Mouse (Mus musculus) embryonic facial prominence, embryonic 11.5 days (tissue): ENCODE results near the gene Minos1. TPM values are rescaled to one million over a fixed set of nuclear protein-coding genes. Genes with fewer than 3 reads are reported as not detected.

Experiments used
- ATAC-seq: fragments of 200-750 bp; cut with Nextera tagmentation; replicated peaks from 2 replicates; pipeline ENCODE4 v1.8.0; 2017; ENCODE audit warnings: low read depth; ENCODE audit not compliant: insufficient number of reproducible peaks, low FRiP score, low TSS enrichment
- DNase-seq: peaks from one replicate; pipeline ENCODE4 v3.0.0-alpha.2; 2015; ENCODE audit warnings: low spot score
- H3K27ac ChIP-seq: fragments of 300-500 bp; sonication (generic); replicated peaks from 2 replicates; pipeline ENCODE4 v1.5.1; 2014; ENCODE audit warnings: mild to moderate bottlenecking, low read depth, low read length, control low read depth
- H3K27me3 ChIP-seq: fragments of 300-500 bp; sonication (generic); 2 replicates; pipeline ENCODE4 v1.6.1; 2014; ENCODE audit warnings: mild to moderate bottlenecking, low read length, moderate library complexity, mixed read lengths; ENCODE audit not compliant: control insufficient read depth, insufficient read depth
- H3K36me3 ChIP-seq: fragments of 300-500 bp; sonication (generic); replicated peaks from 2 replicates; pipeline ENCODE4 v1.6.1; 2014; ENCODE audit warnings: low read depth, mild to moderate bottlenecking, low read length, moderate library complexity, mixed read lengths; ENCODE audit not compliant: control insufficient read depth, insufficient read depth
- H3K4me1 ChIP-seq: fragments of 300-500 bp; sonication (generic); 2 replicates; pipeline ENCODE4 v1.6.1; 2014; ENCODE audit warnings: low read length, mixed read lengths; ENCODE audit not compliant: control insufficient read depth, insufficient read depth
- H3K4me2 ChIP-seq: fragments of 300-500 bp; sonication (generic); 2 replicates; pipeline ENCODE4 v1.6.1; 2014; ENCODE audit warnings: low read depth, mild to moderate bottlenecking, control low read depth, low read length, moderate library complexity
- H3K4me3 ChIP-seq: fragments of 300-500 bp; sonication (generic); 2 replicates; pipeline ENCODE4 v1.5.1; 2014; ENCODE audit warnings: low read depth, low read length, control low read depth
- H3K9ac ChIP-seq: fragments of 300-500 bp; sonication (generic); replicated peaks from 2 replicates; pipeline ENCODE4 v1.6.1; 2014; ENCODE audit warnings: mild to moderate bottlenecking, control low read depth, low read length
- H3K9me3 ChIP-seq: fragments of 300-500 bp; sonication (generic); replicated peaks from 2 replicates; pipeline ENCODE4 v1.6.1; 2016; ENCODE audit warnings: mild to moderate bottlenecking, low read length, inconsistent platforms, mixed read lengths; ENCODE audit not compliant: control insufficient read depth
- WGBS: fragments of 180-500 bp; shearing (Covaris S2); extraction: QIAGEN DNeasy Blood & Tissue Kit; methylation state at CpG from one replicate; pipeline ENCODE4 v1.1.7; 2014; 5-methylcytosine and 5-hydroxymethylcytosine counted together
- polyA plus RNA-seq: library from polyadenylated mRNA; unstranded; fragments of >200 nt; fragmentation: Nextera tagmentation; extraction: Ambion mirVana; gene quantifications from 2 replicates; pipeline ENCODE4 v1.2.1, GENCODE M21; 2014

The Minos1 gene
- polyA plus RNA-seq, 1 experiment from 2014 or later: 522 TPM

DNA sequence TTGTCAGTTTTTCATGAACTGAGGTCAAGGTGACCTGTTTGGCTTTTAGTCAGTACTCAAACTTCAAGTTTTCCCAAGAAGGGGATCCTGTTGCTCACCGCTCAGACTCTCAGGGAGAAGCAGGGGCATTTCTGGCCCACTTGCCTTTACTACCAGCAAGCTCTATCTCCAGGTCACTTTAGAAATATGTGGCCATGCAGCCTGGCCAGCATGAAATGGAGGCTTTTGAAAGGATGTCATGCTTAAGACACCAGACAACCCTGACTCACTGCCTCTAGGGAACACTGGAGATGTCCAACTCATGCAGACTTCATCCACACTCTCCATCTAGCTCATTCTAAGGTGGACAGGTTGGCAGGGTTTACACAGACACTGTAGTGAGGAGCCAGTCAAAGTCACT, 25.5 kb downstream of the Minos1 start:
- no peak overlapping the region for H3K9ac ChIP-seq
- H3K4me3 ChIP-seq: no peak overlapping the region
- no peaks in the 10 kb centered on the region for H3K4me1 ChIP-seq
- 98% methylated on average over 1 of the region's 1 CpGs for WGBS
- no peaks in the 10 kb centered on the region for H3K9me3 ChIP-seq
- ATAC-seq: no peak
- no peaks in the 10 kb centered on the region for H3K27me3 ChIP-seq
- no peak overlapping the region for H3K4me2 ChIP-seq
- DNase-seq: no peak
- peaks cover 2% of the 10 kb centered on the region for H3K36me3 ChIP-seq
- H3K27ac ChIP-seq: no peak overlapping the region

DNA sequence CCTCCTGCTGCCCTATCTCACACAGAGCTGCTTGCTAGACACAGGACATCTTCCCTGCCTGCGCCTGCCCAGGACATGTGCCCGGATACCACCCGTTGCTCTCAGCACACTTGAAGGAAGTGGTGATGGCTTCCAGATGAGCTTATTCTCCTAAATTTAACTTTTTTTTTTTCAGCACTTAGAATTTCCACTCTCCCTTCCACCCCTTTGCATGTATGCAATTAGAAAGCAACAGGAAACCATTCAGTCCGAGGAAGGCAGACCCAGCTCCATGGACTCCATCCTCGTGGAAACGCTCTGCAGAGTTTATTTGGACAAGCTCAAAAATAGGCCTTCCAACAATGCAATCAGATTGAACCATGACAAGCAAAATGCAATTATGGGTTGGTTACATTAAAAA, 29.4 kb downstream of the Minos1 start:
- no peak overlapping the region for H3K4me2 ChIP-seq
- 0 out of 2 replicates have a peak overlapping the region, but pooled peaks have one; percentile 20 for H3K27ac ChIP-seq
- 44% methylated on average over 6 of the region's 6 CpGs for WGBS

DNA sequence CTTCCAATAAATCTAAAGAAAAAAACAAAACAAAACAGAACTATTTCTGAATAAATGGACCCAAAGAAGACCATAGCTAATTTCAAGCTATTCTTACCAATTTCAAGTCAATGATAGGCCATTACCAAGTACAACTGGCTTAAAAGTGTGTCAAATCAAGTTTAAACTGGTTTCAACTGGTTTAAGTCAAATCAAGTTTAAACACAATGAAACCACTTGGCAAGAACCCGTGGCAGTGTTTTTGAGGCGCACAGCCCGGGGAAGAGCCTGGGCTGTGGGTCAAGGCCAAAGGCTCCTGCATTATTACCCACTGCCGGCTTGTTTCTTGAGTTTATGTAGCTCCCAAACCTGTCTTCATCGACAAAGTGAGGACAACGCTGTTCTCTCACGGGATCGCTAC, 30.6 kb downstream of the Minos1 start:
- Histone ChIP-seq H3K4me2 (no peak overlapping the region), H3K9me3 (no peaks in the 10 kb centered on the region), H3K9ac (no peak overlapping the region), H3K27me3 (no peaks in the 10 kb centered on the region), H3K36me3 (peaks cover 2% of the 10 kb centered on the region), H3K4me3 (no peak overlapping the region), H3K27ac (no peak overlapping the region), H3K4me1 (no peaks in the 10 kb centered on the region)
- WGBS: 95% methylated on average over 8 of the region's 8 CpGs
- ATAC-seq (no peak), DNase-seq (no peak)

More for the DNA sequence above, 29.4 kb downstream of the Minos1 start:
- ATAC-seq: no peak
- DNase-seq: peak; percentile 39
- no peak overlapping the region for H3K4me3 ChIP-seq
- H3K4me1 ChIP-seq: no peaks in the 10 kb centered on the region
- H3K9me3 ChIP-seq: no peaks in the 10 kb centered on the region
- no peak overlapping the region for H3K9ac ChIP-seq
- no peaks in the 10 kb centered on the region for H3K27me3 ChIP-seq
- peaks cover 2% of the 10 kb centered on the region for H3K36me3 ChIP-seq

DNA sequence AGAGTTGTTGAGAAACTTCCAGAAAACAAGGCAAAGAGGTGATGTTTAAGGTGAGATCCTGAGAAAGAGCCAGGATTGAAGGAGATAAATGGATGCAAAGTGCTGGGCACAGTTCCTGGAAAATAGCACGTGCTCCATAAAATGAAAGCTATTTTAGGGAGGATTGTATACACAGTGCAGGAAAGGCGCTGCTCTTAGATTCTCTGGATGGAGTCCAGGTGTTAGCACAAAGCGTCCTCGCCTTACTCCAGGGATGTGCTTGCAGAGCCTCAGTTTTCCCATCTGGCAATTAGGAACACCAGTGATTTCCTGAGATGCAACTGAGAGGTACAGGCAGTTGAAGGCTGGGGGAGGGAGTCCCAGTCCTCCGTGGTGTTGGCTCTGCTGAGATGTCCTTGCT, 34.7 kb downstream of the Minos1 start:
- Histone ChIP-seq H3K9me3 (no peaks in the 10 kb centered on the region), H3K4me2 (no peak overlapping the region), H3K27ac (no peak overlapping the region), H3K36me3 (no peaks in the 10 kb centered on the region), H3K4me1 (no peaks in the 10 kb centered on the region; the same call in 1 of the 2 replicates), H3K4me3 (no peak overlapping the region), H3K9ac (no peak overlapping the region), H3K27me3 (peaks cover 3% of the 10 kb centered on the region; the same call in 1 of the 2 replicates)
- ATAC-seq (no peak), DNase-seq (no peak)
- 78% methylated on average over 5 of the region's 5 CpGs for WGBS

DNA sequence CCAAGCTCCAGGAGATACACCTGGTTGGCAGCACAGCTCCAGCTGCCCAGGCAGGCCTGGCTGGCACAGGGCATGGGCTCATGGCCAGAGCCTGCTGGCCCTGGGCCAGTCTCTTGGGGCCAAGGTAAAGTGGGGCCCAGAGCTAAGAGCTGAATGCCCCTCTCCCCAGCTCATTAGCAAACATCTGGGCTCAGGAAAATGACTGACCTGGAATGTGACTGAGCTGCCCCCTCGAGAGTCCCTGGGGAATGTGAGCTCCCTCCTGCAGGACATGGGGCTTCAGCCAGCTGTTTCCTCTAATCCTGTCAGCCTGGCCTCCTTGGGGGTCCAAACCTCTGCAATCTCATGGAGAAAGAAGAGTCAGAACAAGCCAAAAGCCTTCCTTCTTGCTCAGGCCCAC, 35.5 kb downstream of the Minos1 start:
- Histone ChIP-seq H3K9me3 (no peaks in the 10 kb centered on the region), H3K4me2 (no peak overlapping the region), H3K27me3 (peaks cover 5% of the 10 kb centered on the region; the same call in 1 of the 2 replicates), H3K9ac (no peak overlapping the region), H3K36me3 (no peaks in the 10 kb centered on the region), H3K4me1 (peaks cover 3% of the 10 kb centered on the region; the same call in 1 of the 2 replicates), H3K27ac (no peak overlapping the region), H3K4me3 (no peak overlapping the region)
- DNase-seq: no peak
- 14% methylated on average over 1 of the region's 1 CpGs for WGBS
- no peak for ATAC-seq

DNA sequence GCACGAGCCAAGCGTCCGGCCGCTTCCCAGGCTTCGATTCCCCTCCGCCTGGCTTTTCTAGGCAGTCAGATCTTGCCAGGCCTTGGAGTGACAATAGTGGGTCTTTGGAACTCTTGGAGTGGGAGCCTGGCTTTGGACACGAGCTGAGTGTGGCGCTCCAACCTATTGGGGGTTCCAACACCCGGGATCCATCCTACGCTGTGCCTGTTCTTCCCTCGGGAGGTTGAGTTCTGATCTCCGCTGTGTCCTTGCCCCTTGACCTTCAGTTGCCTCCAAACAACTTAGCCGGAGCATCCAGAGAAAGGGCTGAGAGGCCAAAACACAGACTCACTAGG, 37.8 kb downstream of the Minos1 start:
- DNase-seq (no peak), ATAC-seq (no peak)
- Histone ChIP-seq H3K4me1 (peaks cover 3% of the 10 kb centered on the region; the same call in 1 of the 2 replicates), H3K36me3 (no peaks in the 10 kb centered on the region), H3K27ac (no peak overlapping the region), H3K9ac (peak overlapping the region; percentile 85), H3K27me3 (peaks cover 5% of the 10 kb centered on the region; the same call in 1 of the 2 replicates), H3K4me2 (peak overlapping the region; percentile 82), H3K9me3 (no peaks in the 10 kb centered on the region), H3K4me3 (peak overlapping the region; percentile 63)
- WGBS: 14% methylated on average over 13 of the region's 13 CpGs

DNA sequence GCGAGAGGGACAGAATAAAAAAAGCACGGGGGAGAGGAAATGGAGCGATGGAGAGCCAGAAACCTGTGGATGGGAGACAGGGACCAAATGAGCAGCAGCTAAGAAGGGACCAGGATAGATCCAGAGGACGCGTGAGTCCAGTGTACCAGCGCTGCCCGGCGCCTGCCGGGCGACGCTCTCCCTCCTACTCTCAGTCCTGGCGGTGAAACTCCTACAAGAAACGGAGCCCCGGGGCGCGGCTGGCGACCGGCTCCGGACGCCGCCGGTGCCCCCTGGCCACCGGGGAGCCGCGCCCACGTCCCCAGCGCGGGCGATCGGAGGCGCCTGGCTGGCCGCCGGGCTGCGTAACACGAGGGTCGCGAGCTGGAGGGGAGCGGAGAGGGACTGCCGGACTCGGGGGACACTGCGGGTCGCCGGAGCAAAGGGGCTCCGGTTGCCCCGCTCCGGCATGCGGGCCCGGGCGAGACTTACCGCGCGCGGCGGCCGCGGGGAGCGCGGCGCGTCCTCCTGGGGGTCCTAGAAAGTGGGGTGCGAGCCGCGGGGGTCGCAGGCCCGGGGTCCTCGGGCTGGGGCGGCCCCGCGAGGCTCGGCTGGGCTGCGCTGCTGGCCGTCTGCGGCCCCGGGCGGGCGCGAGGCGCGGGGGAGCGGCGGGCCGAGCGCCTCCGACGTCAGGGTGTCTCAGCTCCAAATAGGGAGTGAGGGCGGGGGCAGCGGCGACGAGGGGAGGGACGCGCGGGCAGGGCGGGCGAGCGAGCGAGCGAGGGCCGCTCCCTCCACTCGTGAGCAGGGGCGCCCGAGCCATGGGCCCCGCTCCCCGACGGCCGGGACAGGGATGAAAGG, 38.3 kb downstream of the Minos1 start, which contains the start of gene Nbl1:
Nbl1 (minus strand) TSS at position 638 of the 840 bp plus-strand sequence.
- peaks cover 5% of the 10 kb centered on the region; the same call in 1 of the 2 replicates for H3K27me3 ChIP-seq

More for the DNA sequence above, 38.3 kb downstream of the Minos1 start, which contains the start of gene Nbl1:
- Histone ChIP-seq H3K4me2 (peak within 1 kb of the TSS; percentile 82), H3K4me3 (peak within 1 kb of the TSS; percentile 63), H3K9me3 (no peaks in the 10 kb centered on the region), H3K9ac (peak within 1 kb of the TSS; percentile 85), H3K27ac (peak within 1 kb of the TSS; percentile 48), H3K36me3 (no peaks in the 10 kb centered on the region), H3K4me1 (peaks cover 3% of the 10 kb centered on the region; the same call in 1 of the 2 replicates)
- WGBS: under 1% methylated on average over 92 of the region's 105 CpGs
- no peak for ATAC-seq
- DNase-seq: peak; percentile 63
